Mouse (Mus musculus) kidney, embryonic 15.5 days (tissue): Measurements from ENCODE around the gene Ccdc85a. TPM values are rescaled to one million over a fixed set of nuclear protein-coding genes. Genes with fewer than 3 reads are reported as not detected.
"Not testable (repeated sequence)": the region's sequence is repeated elsewhere in the genome, so short reads cannot be mapped to it uniquely, and the experiment has no call there.

ENCODE experiments used
- ATAC-seq: fragments of 200-750 bp; cut with Nextera tagmentation; replicated peaks from 2 replicates; pipeline ENCODE4 v1.8.0; 2017; ENCODE audit warnings: moderate TSS enrichment; ENCODE audit not compliant: low FRiP score
- H3K27ac ChIP-seq: fragments of 300-500 bp; sonication (generic); 2 replicates; pipeline ENCODE4 v1.5.1; 2015; ENCODE audit warnings: mild to moderate bottlenecking, inconsistent platforms
- H3K27me3 ChIP-seq: fragments of 300-500 bp; sonication (generic); 2 replicates; pipeline ENCODE4 v1.6.1; 2015; ENCODE audit warnings: inconsistent platforms
- H3K36me3 ChIP-seq: fragments of 300-500 bp; sonication (generic); 2 replicates; pipeline ENCODE4 v1.6.1; 2015; ENCODE audit warnings: inconsistent platforms
- H3K4me1 ChIP-seq: fragments of 300-500 bp; sonication (generic); 2 replicates; pipeline ENCODE4 v1.6.1; 2015; ENCODE audit warnings: inconsistent platforms
- H3K4me2 ChIP-seq: fragments of 300-500 bp; sonication (generic); 2 replicates; pipeline ENCODE4 v1.6.1; 2015; ENCODE audit warnings: moderate library complexity, mild to moderate bottlenecking, inconsistent platforms
- H3K4me3 ChIP-seq: fragments of 300-500 bp; sonication (generic); replicated peaks from 2 replicates; pipeline ENCODE4 v1.5.1; 2015; ENCODE audit warnings: mild to moderate bottlenecking, inconsistent platforms
- H3K9ac ChIP-seq: fragments of 300-500 bp; sonication (generic); 2 replicates; pipeline ENCODE4 v1.6.1; 2015; ENCODE audit warnings: mild to moderate bottlenecking, inconsistent platforms
- H3K9me3 ChIP-seq: fragments of 300-500 bp; sonication (generic); replicated peaks from 2 replicates; pipeline ENCODE4 v1.6.1; 2016; ENCODE audit warnings: inconsistent platforms
- WGBS: fragments of 180-500 bp; shearing (Covaris S2); methylation state at CpG from one replicate; pipeline ENCODE4 v1.1.7; 2015; ENCODE audit warnings: mixed read lengths; 5-methylcytosine and 5-hydroxymethylcytosine counted together
- polyA plus RNA-seq: library from polyadenylated mRNA; unstranded; fragments of >200 nt; fragmentation: Nextera tagmentation; extraction: Ambion mirVana; gene quantifications from 2 replicates; pipeline ENCODE4 v1.2.1, GENCODE M21; 2015

The Ccdc85a gene
- polyA plus RNA-seq, 1 experiment from 2014 or later = 2.7 TPM

DNA sequence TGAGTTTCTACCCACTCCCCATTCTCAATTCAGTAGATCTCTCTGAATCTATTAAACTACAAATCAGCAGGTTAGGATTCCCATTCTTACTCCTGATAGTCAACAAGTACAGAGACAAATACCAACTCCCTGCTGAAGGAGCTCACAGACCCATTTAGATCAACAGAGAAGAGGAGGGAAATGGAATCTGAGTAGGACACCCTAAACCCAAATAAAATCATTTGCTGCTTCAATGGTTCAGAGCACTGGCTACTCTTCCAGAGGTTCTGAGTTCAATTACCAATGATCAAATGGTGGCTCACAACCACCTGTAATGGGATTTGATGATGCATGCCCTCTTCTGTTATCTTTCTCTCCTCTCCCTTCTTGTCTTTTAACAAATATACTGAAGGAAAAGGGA lies 82.9 kb downstream of the Ccdc85a start:
- H3K4me1 ChIP-seq = no peaks in the 10 kb centered on the region
- no peaks in the 10 kb centered on the region for H3K27me3 ChIP-seq
- H3K9me3 ChIP-seq = no peaks in the 10 kb centered on the region; the same call in 1 of the 2 replicates
- no peak overlapping the region for H3K9ac ChIP-seq
- ATAC-seq = peak; percentile 52; the same call in 1 of the 2 replicates
- H3K4me2 ChIP-seq = no peak overlapping the region
- no peak overlapping the region for H3K27ac ChIP-seq
- H3K4me3 ChIP-seq = no peak overlapping the region
- H3K36me3 ChIP-seq = no peaks in the 10 kb centered on the region

DNA sequence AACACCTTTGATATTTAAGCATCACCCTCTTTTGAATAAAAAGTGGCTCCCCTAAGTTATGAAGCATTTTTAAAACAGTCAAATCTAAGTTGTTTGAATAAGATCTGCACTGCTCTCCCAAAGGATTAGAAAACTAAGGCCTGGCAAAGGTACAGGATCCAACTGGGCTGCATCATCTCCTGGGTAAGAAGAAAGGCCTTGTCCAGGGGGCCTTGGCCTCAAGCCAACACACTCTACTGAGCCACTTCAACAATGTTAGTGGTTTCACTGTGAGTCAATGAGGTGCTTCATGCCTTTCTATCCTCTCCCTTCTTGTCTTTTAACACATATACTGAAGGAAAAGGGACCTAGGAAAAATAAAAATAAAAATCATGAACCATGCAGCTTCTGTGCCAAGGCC lies 87.1 kb downstream of the Ccdc85a start:
- H3K4me1 ChIP-seq = no peaks in the 10 kb centered on the region
- H3K27me3 ChIP-seq = no peaks in the 10 kb centered on the region
- H3K27ac ChIP-seq = no peak overlapping the region
- no peak overlapping the region for H3K4me2 ChIP-seq
- H3K9me3 ChIP-seq = no peaks in the 10 kb centered on the region
- H3K4me3 ChIP-seq = no peak overlapping the region
- no peaks in the 10 kb centered on the region for H3K36me3 ChIP-seq
- no peak for ATAC-seq
- H3K9ac ChIP-seq = no peak overlapping the region

DNA sequence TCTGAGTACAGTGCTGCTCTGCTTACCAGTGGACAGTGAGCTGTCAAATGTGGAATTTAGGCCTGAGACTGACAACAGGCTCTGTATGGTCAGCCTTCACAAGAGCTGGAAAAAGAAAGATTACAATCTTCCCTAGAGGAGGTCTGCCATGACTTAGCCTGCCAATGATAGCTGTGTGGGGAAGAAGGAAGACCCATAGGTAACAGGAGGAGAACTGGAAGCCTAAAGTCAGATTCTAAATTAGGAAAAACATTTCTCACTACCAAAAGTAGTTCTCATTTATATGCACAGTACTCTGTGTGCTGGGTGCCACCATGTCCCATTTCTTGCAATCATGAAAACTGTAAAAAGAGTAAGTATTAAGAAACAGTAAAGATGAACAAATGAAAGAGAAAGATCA lies 90.8 kb downstream of the Ccdc85a start:
- no peaks in the 10 kb centered on the region for H3K36me3 ChIP-seq
- no peak overlapping the region for H3K9ac ChIP-seq
- no peak for ATAC-seq
- H3K9me3 ChIP-seq = no peaks in the 10 kb centered on the region
- H3K27me3 ChIP-seq = no peaks in the 10 kb centered on the region
- no peak overlapping the region for H3K27ac ChIP-seq
- no peak overlapping the region for H3K4me2 ChIP-seq
- H3K4me1 ChIP-seq = no peaks in the 10 kb centered on the region
- H3K4me3 ChIP-seq = no peak overlapping the region

DNA sequence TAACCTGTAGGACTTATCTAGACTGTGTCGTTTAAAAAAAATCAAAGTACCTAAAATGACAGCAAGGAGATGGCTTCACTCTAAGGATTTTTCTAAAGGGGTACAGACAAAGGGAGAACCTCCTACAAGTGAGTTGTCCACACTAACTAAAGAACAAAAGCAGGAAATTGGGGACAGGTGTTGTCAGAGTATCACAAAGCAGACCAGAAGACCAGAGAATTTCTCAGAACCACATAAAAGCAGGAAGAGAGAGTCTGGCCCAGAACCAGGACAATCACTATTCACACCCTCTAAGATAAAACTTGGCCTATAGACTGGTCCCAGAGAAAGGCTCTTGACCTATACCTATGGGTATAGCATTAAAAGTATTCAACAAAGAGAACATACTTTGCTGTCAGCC lies 92.8 kb downstream of the Ccdc85a start:
- Histone ChIP-seq H3K9me3 (no peaks in the 10 kb centered on the region), H3K4me1 (no peaks in the 10 kb centered on the region), H3K27ac (no peak overlapping the region), H3K4me3 (no peak overlapping the region), H3K9ac (no peak overlapping the region), H3K4me2 (no peak overlapping the region), H3K27me3 (no peaks in the 10 kb centered on the region), H3K36me3 (no peaks in the 10 kb centered on the region)
- 77% methylated on average over 1 of the region's 1 CpGs for WGBS
- ATAC-seq = no peak

DNA sequence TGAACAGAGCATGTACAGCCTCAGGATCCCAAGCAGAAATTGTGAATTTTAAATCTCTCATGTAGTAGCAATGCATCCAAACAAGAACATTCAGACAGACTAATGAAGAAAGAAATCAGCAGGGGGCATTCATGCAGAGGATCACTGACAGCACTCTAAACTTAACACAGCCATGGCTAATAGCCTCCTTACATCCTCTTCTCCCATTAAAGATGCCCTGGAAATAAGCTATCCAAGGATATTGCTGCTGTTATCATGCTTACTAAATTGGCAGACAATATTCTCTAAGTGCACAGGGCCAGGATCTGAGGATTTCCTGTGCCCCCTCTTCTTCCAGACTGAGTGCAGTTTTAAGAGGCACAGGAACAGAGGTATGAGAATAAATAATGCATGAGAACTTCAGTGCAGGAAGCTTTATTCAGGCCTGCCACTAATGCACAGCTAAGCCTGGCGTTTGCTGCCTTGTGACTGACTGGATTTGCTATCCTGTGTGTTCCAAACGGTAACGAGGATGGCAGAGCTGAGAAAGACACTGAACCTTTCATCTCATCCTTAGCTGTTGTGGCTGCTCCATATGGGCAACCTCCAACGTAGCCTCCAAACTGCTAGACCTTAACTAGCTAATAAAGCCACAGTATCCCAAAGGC lies 99.9 kb downstream of the Ccdc85a start:
- H3K4me2 ChIP-seq = no peak overlapping the region
- no peaks in the 10 kb centered on the region for H3K36me3 ChIP-seq
- ATAC-seq = no peak
- 32% methylated on average over 4 of the region's 4 CpGs for WGBS
- no peaks in the 10 kb centered on the region for H3K9me3 ChIP-seq
- H3K9ac ChIP-seq = no peak overlapping the region
- no peak overlapping the region for H3K4me3 ChIP-seq
- H3K4me1 ChIP-seq = no peaks in the 10 kb centered on the region; the same call in 1 of the 2 replicates
- H3K27ac ChIP-seq = no peak overlapping the region
- no peaks in the 10 kb centered on the region for H3K27me3 ChIP-seq

DNA sequence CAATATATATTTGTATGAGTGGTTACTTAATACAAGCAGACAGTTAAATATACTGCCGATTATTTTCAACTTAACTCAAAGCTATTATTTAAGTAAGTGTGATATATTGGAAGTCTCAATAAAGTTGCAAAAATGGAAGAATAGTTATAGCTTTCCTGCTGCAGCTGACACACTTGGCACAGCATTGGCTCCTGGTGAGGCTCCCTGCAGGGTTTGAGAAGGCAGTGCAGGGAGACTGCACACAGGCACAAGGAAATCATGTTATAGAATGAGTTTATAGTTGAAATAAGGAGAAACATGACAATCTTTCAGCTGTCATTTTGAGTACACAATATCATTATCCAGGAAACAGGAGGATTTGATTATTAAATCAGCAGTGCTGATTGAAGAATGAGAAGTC lies 107.0 kb downstream of the Ccdc85a start:
- Histone ChIP-seq H3K9ac (no peak overlapping the region), H3K4me3 (no peak overlapping the region), H3K4me2 (no peak overlapping the region), H3K4me1 (no peaks in the 10 kb centered on the region), H3K27me3 (no peaks in the 10 kb centered on the region), H3K9me3 (no peaks in the 10 kb centered on the region), H3K27ac (no peak overlapping the region), H3K36me3 (no peaks in the 10 kb centered on the region)
- ATAC-seq = no peak
- 88% methylated on average over 1 of the region's 1 CpGs for WGBS

DNA sequence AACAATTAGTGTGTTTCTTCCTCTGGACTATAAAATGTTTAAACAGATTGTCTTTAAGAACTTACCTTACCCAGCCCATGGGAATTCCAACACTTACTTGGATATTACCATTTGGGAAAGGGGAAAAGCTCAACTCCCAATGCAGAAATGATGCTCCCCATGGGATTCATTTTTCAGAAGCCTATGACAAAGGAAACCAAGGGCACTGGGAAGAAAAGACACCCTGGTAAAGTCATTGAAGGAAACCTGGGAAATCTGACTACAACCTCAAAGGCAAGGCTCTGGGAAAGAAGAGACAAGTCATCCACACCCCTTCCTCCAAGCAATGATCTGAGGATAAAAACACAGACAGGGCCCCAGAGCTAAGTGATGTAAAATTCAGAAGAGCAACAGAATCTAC lies 118.4 kb downstream of the Ccdc85a start:
- H3K4me1 ChIP-seq = no peaks in the 10 kb centered on the region
- H3K4me3 ChIP-seq = no peak overlapping the region
- H3K27ac ChIP-seq = no peak overlapping the region
- H3K9me3 ChIP-seq = no peaks in the 10 kb centered on the region
- H3K9ac ChIP-seq = no peak overlapping the region
- no peaks in the 10 kb centered on the region for H3K36me3 ChIP-seq
- no peak overlapping the region for H3K4me2 ChIP-seq
- ATAC-seq = no peak
- H3K27me3 ChIP-seq = no peaks in the 10 kb centered on the region

- no peak overlapping the region for H3K4me2 ChIP-seq
- no peaks in the 10 kb centered on the region for H3K36me3 ChIP-seq
- no peak for ATAC-seq
- 82% methylated on average over 1 of the region's 1 CpGs for WGBS
- H3K9ac ChIP-seq = no peak overlapping the region
- no peak overlapping the region for H3K4me3 ChIP-seq
- H3K27me3 ChIP-seq = no peaks in the 10 kb centered on the region
- H3K9me3 ChIP-seq = no peaks in the 10 kb centered on the region
- no peaks in the 10 kb centered on the region for H3K4me1 ChIP-seq
- H3K27ac ChIP-seq = no peak overlapping the region
These were observed 119.2 kb downstream of the Ccdc85a start for GRCm38 (mm10) chr11:28464926-28465325.

- ATAC-seq = no peak
- no peak overlapping the region for H3K4me3 ChIP-seq
- H3K27ac ChIP-seq = no peak overlapping the region
- H3K27me3 ChIP-seq = no peaks in the 10 kb centered on the region
- no peak overlapping the region for H3K4me2 ChIP-seq
- 89% methylated on average over 1 of the region's 1 CpGs for WGBS
- no peak overlapping the region for H3K9ac ChIP-seq
- H3K4me1 ChIP-seq = no peaks in the 10 kb centered on the region
- no peaks in the 10 kb centered on the region for H3K9me3 ChIP-seq
- no peaks in the 10 kb centered on the region for H3K36me3 ChIP-seq
These were observed 125.0 kb downstream of the Ccdc85a start for GRCm38 (mm10) chr11:28459165-28459564.

- no peak for ATAC-seq
- no peak overlapping the region for H3K4me2 ChIP-seq
These were observed 144.2 kb downstream of the Ccdc85a start for GRCm38 (mm10) chr11:28439877-28440276.

DNA sequence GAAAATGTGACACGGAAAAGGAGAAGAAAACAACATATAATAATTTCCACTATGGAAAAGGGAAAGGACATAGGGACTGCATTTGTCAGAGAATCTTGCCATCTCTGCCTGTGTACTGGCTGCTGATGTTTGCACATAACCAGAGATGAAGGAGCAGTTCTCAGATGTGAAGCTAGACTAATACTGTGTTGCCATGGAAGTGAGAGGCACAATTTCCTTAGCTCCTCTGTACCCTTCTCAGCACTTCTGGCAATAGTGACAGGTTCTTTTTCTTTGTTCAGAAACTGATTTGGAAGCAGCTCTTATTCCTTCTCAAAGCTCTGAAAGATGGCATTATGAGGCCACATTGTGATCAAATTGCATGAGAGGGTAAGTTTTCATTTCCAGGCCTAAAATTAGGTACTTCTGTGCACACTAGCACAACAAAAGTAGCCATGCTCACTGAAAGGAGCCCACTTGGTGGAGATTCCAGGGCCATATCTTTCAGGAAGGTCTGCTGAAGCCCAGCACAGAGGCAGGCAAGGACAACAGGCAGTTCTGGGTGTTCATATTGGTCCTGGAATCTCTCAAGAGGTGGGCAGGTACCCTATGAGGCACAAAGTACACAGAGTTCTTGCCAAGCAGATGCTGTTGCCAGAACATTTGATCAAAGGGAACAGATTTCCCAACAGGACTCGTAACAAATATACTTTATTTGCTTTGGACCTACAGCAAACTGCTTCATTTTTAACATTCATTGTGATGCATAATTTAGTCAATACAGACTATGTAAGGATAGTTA lies 161.5 kb downstream of the Ccdc85a start:
- no peak overlapping the region for H3K27ac ChIP-seq
- no peak overlapping the region for H3K9ac ChIP-seq
- H3K4me1 ChIP-seq = no peaks in the 10 kb centered on the region
- H3K4me2 ChIP-seq = no peak overlapping the region
- no peaks in the 10 kb centered on the region for H3K36me3 ChIP-seq
- H3K9me3 ChIP-seq = no peaks in the 10 kb centered on the region
- no peak overlapping the region for H3K4me3 ChIP-seq
- WGBS = 81% methylated on average over 2 of the region's 2 CpGs
- no peak for ATAC-seq
- H3K27me3 ChIP-seq = no peaks in the 10 kb centered on the region

More at GRCm38 (mm10) chr11:28439877-28440276, 144.2 kb downstream of the Ccdc85a start:
- H3K9me3 ChIP-seq = no peaks in the 10 kb centered on the region
- no peaks in the 10 kb centered on the region for H3K36me3 ChIP-seq
- no peak overlapping the region for H3K9ac ChIP-seq
- H3K4me3 ChIP-seq = no peak overlapping the region
- no peaks in the 10 kb centered on the region for H3K4me1 ChIP-seq
- H3K27ac ChIP-seq = no peak overlapping the region
- no peaks in the 10 kb centered on the region for H3K27me3 ChIP-seq

DNA sequence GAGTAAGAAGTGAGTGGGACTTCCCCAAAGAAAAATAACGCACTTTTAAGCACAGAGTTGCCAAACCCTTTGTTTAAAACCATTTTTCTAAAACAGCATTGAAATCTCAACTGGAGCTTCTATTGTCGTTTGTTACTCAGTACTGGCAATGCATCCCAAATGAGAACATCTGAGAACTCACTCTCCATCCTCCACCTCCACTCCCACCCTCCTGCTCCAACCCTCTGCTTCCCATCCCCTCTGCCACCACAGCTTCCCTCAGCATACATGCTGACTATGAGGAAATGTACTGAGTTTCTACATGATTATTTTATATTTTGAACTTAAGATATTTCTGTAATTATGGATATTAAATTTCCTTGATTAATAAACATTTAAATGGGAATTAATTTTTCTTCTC lies 168.3 kb downstream of the Ccdc85a start:
- Histone ChIP-seq H3K9me3 (no peaks in the 10 kb centered on the region), H3K27ac (no peak overlapping the region), H3K4me1 (no peaks in the 10 kb centered on the region), H3K4me2 (no peak overlapping the region), H3K9ac (no peak overlapping the region), H3K27me3 (no peaks in the 10 kb centered on the region), H3K36me3 (no peaks in the 10 kb centered on the region), H3K4me3 (no peak overlapping the region)
- no peak for ATAC-seq
- 69% methylated on average over 2 of the region's 2 CpGs for WGBS

- H3K4me3 ChIP-seq, H3K27me3 ChIP-seq, H3K9me3 ChIP-seq, H3K4me1 ChIP-seq, ATAC-seq, H3K9ac ChIP-seq, H3K4me2 ChIP-seq, H3K27ac ChIP-seq, H3K36me3 ChIP-seq: not testable (repeated sequence)
- 85% methylated on average over 2 of the region's 2 CpGs for WGBS
These were observed 174.2 kb downstream of the Ccdc85a start for GRCm38 (mm10) chr11:28409880-28410279.
